Mouse (Mus musculus): ENCODE results near the gene Adamtsl1.

DNA sequence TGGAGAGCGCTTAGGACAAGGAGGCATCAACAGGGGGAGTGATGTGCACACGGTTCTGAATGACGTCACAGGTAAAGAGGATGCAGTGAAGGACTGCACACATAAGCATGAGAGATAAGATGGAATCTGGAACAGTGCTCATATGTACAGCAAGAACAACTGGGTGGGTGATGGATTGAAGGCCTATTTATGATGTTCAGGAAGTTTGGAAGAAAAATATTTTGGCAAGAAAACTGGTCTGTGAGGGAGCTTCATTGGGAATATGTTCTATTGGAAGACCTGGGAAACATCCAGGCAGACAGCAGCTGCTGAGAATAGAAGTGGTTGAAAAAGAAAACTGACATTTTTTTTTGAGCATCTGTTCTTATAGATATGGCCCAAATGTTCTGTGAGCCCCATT lies 300.4 kb downstream of the Adamtsl1 start:
- no peak for TF ChIP-seq CTCF (IDR thresholded peaks at IDR 0.05; ENCODE audit: low read depth, low read length)
- TF ChIP-seq POLR2AphosphoS5 (IDR thresholded peaks at IDR 0.05; ENCODE audit: insufficient replicate concordance, low read depth, low read length) = no peak
- TF ChIP-seq GATA1 (IDR thresholded peaks at IDR 0.05; ENCODE audit: borderline replicate concordance, low read length) = no peak

Data from G1E (cell line).